Mouse (Mus musculus): ENCODE results near the gene Sh2b2.

The Sh2b2 gene

DNA sequence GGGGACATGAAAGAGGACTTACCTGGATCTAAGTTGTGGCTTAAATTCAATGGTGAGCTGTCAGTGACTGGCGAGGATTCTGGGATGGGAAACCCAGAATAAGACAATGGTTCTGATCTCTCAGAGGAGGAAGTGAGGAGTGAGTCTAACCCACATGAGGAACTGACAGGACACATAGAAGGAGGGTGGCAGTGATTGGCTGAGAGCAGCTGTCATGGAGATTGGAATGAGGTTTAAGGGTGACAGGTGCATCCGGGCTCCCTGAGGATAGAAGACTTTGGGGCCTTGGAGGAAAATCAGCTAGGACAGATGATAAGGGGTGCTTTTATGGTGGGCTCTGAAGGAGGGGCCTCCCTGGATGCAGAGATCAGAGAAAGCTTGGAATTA is at the start of gene Sh2b2:
Gene Sh2b2, minus strand, starts transcription at position 105 of the 387 bp plus-strand sequence.
- DNase-seq (ENCODE audit: low read depth, low spot score), result no peak

- DNase-seq (ENCODE audit: low read depth, low spot score), result no peak
Observed at GRCm38 (mm10) chr5:136292971-136293418, 46.6 kb upstream of the Sh2b2 start.

GRCm38 (mm10) chr5:136292361-136292760 is 46.0 kb upstream of the Sh2b2 start:
- no peak for DNase-seq (ENCODE audit: low read depth, low spot score)

DNA sequence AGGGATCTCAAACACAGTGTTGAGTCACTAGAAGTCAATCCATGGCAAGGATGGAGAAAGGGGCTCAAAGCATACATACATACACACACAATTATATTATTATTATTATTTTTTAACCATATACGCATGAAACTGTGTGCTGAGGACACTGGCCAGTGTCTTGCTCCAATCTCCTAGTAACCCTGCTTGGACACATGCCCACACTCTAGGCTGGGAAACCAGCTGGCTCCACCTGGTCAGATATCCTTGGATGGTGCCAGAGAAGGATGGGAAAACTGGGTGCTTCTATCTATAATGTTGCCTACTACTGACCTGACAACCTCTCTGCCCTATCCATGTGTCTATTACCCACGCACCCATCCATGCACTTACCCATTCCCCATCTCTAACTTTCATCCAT is 45.2 kb upstream of the Sh2b2 start:
- DNase-seq (ENCODE audit: low read depth, low spot score), result no peak

DNA sequence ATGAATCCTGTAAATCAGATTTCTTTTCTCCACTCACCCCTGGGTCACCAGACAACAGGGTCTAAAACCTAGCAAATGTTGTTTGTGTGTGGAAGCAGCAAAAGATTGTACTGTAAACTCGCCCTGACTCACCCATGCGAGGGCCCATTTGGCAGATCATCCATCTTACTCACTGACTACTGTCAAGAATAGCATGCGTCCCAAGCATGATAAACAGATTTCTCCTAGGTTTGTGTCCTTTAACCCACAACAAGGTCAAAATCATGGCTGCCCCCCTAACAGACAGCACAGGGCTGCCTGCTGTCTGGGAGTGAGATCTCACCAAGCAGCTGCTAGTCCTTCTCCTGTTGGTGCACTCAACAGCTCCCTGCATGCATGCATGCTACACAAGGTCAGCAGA is 43.4 kb upstream of the Sh2b2 start:
- DNase-seq (ENCODE audit: low read depth, low spot score), result no peak

DNA sequence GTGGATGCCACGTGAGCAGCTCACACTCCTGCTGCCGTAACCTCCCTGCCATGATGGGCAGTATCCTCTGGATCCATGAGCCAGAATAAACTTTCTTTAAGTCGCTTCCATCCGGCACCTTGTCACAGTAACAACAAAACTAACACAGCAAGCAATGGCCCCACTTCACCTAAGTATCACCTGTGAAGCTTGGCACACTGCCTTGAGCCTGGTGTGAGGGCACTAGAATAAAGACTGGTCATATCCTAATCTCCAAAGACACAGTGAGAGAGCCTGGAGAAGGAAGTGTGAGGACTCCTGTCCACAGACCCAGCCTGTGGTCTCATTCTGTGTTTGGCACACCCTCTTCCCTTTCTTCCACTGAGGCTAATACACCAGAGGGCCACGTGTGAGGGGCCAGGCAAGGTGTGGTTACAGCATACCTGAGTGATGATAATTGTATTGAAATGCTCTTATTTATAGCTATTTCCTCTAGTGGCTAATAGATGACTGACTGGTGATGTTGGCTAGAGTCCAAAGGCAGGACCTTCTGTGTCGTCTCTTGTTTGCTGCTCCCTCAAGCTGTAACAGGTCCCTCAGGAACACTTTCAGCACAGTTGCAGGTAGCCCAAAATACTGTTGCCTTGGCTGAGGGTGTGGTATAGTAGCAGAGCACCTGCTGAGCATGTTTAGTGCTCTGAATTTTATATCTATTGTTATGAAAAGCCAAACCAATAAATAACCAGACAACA is 42.2 kb upstream of the Sh2b2 start:
- no peak for DNase-seq (ENCODE audit: low read depth, low spot score)

DNA sequence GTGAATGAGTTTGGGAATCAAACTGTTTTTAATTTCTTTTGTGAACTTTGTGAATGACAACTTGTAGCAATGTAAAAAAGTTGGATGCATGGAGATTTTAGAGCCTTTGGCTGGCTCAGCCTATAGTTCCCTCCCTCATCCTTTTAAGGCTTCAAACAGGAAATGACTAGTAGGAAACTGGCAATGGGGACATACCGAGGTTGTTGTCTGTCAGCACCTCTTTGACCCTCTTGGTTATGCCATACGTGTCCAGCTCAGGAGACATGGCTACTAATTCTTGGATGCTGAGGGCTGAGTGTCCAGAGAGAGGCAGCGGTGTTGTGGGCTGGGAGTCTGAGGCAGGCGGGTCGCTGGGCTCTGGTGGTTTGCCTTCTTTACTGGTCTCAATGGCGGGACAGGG is 40.2 kb upstream of the Sh2b2 start:
- no peak for DNase-seq (ENCODE audit: low read depth, low spot score)

DNA sequence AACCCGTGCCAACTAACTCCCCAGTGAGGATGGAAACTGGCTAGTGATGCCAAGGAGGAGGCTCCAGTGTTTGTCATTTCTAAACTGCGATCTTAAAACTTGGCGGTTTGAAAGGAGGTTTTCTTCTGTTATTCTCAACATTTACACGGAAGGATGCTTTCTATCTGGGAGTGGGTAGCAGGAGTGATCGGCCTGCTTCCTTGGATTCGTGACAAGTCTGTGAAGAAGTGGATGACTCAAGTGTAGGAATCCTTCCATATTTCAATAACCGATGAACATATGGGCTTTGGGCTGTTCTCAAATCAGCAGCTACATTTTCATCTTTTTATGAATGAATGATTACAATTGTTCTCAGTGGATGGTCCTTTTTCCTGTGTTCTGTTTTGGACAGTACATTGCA is 38.8 kb upstream of the Sh2b2 start:
- no peak for DNase-seq (ENCODE audit: low read depth, low spot score)

- no peak for DNase-seq (ENCODE audit: low read depth, low spot score)
Observed at GRCm38 (mm10) chr5:136281351-136281750, 35.0 kb upstream of the Sh2b2 start.

DNA sequence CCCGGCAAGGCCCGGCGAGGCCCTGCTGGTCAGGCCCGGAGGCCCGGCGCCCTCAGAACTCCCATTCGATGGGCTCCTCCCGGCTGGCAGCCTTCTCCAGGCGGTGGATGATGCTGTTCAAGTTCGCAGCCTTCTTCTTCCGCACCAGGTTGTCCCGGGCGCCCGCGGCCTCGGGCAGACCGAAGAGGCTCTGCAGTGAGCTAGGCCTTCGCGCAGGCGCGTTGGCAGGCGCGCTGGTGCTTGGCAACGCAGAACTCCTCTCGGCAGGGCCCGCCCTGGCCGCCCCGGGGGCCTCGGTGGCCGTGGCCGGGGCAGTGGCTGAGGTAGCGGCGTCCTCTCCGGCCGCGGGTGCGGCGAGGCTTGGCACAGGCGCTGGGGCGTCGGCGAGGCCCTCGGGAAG is 28.4 kb upstream of the Sh2b2 start:
- no peak for DNase-seq (ENCODE audit: low read depth, low spot score)

GRCm38 (mm10) chr5:136269937-136270336 is 23.6 kb upstream of the Sh2b2 start:
- DNase-seq (ENCODE audit: low read depth, low spot score), result no peak

DNA sequence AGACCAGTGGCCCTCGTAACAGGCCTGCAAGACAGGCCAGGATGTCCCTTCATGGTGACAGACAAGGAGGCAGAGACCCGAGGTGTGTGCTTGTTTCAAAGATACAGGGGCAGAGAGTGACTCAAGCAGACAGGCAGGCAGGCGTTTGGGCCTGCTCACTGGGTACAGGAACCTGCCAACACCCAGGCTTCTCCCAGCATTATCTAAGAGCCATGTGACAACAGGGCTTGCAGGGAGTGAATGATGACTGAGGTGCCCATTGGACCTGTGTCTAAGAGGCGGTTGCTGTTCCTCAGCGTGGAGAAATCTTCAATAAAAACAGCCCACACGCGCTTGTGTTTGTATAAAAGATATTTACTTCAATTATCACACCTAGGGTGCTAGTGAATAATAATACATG is 19.7 kb upstream of the Sh2b2 start:
- no peak for DNase-seq (ENCODE audit: low read depth, low spot score)

DNA sequence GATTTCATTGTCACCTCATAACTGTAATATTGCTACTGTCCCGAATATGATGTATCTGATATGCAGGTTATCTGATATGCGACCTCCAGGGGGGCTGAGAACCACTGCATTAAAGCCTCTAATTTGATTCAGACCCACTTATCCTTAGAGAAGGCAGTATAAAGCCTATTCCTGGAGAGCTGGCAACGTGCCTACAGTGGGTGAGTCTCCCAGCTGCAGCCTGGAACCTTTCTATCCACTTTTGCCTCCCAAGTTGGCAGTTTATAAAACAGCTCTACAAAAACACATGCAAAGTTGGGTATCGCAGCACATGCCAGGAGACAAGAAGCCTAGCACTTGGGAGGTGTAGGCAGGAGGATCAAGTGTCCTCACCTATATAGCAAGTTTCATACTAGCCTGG is 17.0 kb upstream of the Sh2b2 start:
- DNase-seq (ENCODE audit: low read depth, low spot score), result no peak

- DNase-seq (ENCODE audit: low read depth, low spot score), result peak; percentile 40
Observed at GRCm38 (mm10) chr5:136258919-136259318, 12.6 kb upstream of the Sh2b2 start.

- DNase-seq (ENCODE audit: low read depth, low spot score), result peak; percentile 69
Observed at GRCm38 (mm10) chr5:136252899-136253298, 6.5 kb upstream of the Sh2b2 start.

DNA sequence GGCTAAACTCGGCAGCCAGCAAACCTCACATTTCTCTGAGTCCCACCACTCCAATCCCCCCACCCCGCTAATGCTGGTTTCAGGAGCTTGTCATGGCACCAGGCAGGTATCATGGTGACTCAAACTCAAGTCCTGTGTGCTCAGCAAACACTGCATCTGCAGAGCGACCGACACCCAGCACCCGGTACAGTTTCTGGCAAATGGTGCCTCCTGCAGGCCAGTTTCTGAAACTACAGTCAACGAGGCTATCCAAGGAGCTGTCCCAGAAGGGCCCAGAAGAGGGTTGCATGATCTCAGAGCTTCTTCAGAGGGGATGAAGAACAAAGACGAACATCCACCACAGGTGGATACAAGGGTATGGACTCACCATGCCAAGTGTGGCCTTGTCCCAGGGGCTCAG is 4.6 kb upstream of the Sh2b2 start:
- DNase-seq (ENCODE audit: low read depth, low spot score), result no peak

GRCm38 (mm10) chr5:136248441-136248840 is 2.1 kb upstream of the Sh2b2 start:
- no peak for DNase-seq (ENCODE audit: low read depth, low spot score)

- no peak for DNase-seq (ENCODE audit: low read depth, low spot score)
Observed at GRCm38 (mm10) chr5:136245541-136246451, 560 bp downstream of the Sh2b2 start.

DNA sequence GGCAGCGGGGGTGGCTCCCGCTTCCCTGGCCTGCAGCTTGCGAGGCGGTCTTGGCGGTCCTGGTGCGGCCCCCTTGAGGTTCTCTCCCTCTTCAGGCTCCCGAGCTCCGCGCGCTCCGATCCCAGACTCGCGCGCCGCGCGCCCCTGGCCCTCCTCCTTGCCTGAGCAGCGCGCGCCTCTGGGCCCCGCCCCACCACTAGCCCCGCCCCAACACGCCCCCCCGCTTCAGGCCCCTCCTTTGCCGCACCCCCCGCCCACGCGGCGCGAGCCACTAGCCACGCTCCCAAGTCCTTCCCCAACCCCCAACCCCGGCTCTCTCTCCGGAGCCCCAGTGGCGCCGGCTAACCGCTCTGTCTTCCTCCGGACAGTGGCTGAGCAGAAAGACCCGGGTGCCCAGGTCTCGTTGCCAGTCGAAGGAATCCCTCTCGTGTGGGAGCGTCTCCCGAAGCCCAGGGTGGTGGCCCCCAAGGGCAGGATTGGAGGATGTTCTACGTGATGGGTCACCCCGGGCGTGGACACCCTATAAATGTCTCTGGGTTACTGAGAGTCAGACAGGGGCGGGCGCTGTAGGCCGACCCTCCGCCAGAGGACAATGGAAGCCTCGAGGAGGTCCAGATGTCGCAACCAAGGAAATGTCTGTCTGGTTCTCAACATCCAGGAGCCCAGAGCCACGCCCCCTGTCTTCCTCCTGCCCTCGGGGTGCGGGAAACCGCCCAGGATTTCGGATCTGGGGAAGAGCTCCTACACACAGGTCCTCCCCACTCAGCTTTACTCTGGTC is 1.4 kb downstream of the Sh2b2 start:
- peak; percentile 54 for DNase-seq (ENCODE audit: low read depth, low spot score)

- no peak for DNase-seq (ENCODE audit: low read depth, low spot score)
Observed at GRCm38 (mm10) chr5:136243851-136244761, 2.2 kb downstream of the Sh2b2 start.

DNA sequence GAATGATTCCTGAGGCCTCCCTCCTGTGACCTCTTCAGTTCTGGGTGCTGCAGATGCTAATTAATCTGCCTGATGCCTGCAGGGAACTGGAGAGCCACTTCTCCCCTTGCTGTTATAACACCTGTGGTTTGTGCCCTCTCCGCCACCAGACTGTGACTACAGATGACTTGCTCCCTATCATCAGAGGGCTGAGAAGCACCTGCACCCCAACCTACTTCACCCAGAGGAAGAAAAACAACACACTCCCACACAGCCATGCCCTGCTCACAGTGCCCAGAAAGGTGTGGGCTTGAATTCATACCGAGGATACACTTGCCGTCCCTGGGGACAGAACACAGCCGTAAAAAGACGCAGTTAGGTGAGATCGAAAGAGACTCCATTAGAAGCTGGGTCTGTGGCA is 5.2 kb downstream of the Sh2b2 start:
- DNase-seq (ENCODE audit: low read depth, low spot score), result no peak
